Mouse (Mus musculus) cerebellum, postnatal 25 days (tissue): ENCODE results near the gene 4930442H23Rik.
"Not testable (repeated sequence)": the region's sequence is repeated elsewhere in the genome, so short reads cannot be mapped to it uniquely, and the experiment has no call there.

Source experiments
- DNase-seq, 2 experiments: peaks; one replicate each; pipeline ENCODE4 v3.0.0; 2021; ENCODE audit warnings: mixed read lengths in 2 of 2

Gene 4930442H23Rik

GRCm38 (mm10) chr10:81197305-81197704 lies 13.7 kb upstream of the 4930442H23Rik start:
- no peak for DNase-seq

GRCm38 (mm10) chr10:81196470-81197065 lies 12.9 kb upstream of the 4930442H23Rik start:
- DNase-seq, result no peak

- no peak for DNase-seq
Observed at GRCm38 (mm10) chr10:81195300-81195699, 11.7 kb upstream of the 4930442H23Rik start.

GRCm38 (mm10) chr10:81193991-81194774 lies 10.5 kb upstream of the 4930442H23Rik start:
- DNase-seq, result peak; percentile 56 to 77

GRCm38 (mm10) chr10:81192968-81193501 lies 9.4 kb upstream of the 4930442H23Rik start:
- DNase-seq, result peak; percentile 64 to 71

GRCm38 (mm10) chr10:81192270-81192967 lies 8.8 kb upstream of the 4930442H23Rik start:
- peak; percentile 92 to 93 for DNase-seq

GRCm38 (mm10) chr10:81191342-81191982 lies 7.8 kb upstream of the 4930442H23Rik start:
- DNase-seq, result peak in 1 of 2 experiments; percentile 38

- DNase-seq, result no peak
Observed at GRCm38 (mm10) chr10:81190912-81191321, 7.3 kb upstream of the 4930442H23Rik start.

GRCm38 (mm10) chr10:81190236-81190911 lies 6.7 kb upstream of the 4930442H23Rik start:
- DNase-seq, result peak in 1 of 2 experiments; percentile 71

GRCm38 (mm10) chr10:81189821-81190220 lies 6.2 kb upstream of the 4930442H23Rik start:
- DNase-seq, result no peak

GRCm38 (mm10) chr10:81187161-81187560 lies 3.5 kb upstream of the 4930442H23Rik start:
- DNase-seq, result no peak

GRCm38 (mm10) chr10:81184765-81185164 lies 1.1 kb upstream of the 4930442H23Rik start:
- no peak for DNase-seq

GRCm38 (mm10) chr10:81182336-81183333 lies 1.0 kb downstream of the 4930442H23Rik start, which contains the start of gene Dapk3:
Dapk3 (plus strand) TSS chr10:81183005.
- DNase-seq, result peak; percentile 96

GRCm38 (mm10) chr10:81181860-81182259 lies 1.8 kb downstream of the 4930442H23Rik start:
- DNase-seq, result not testable (repeated sequence)

- no peak for DNase-seq
Observed at GRCm38 (mm10) chr10:81180946-81181345, 2.7 kb downstream of the 4930442H23Rik start.

- no peak for DNase-seq
Observed at GRCm38 (mm10) chr10:81179451-81180342, 4.0 kb downstream of the 4930442H23Rik start.

GRCm38 (mm10) chr10:81178927-81179326 lies 4.7 kb downstream of the 4930442H23Rik start:
- DNase-seq, result no peak

GRCm38 (mm10) chr10:81177958-81178712 lies 5.5 kb downstream of the 4930442H23Rik start:
- DNase-seq, result peak in 1 of 2 experiments; percentile 40

GRCm38 (mm10) chr10:81177491-81177925 lies 6.1 kb downstream of the 4930442H23Rik start:
- peak; percentile 57 to 71 for DNase-seq
